Mouse (Mus musculus) olfactory bulb, adult 2 months (tissue): ENCODE data around the gene Etaa1.

ENCODE experiments used
- CTCF ChIP-seq: fragments of 200-500 bp; IDR thresholded peaks from 2 replicates; pipeline ENCODE4 v1.5.1; 2012; ENCODE audit warnings: low read depth, mild to moderate bottlenecking, low read length, moderate library complexity; ENCODE audit not compliant: insufficient read depth
- POLR2A ChIP-seq: fragments of 200-500 bp; IDR thresholded peaks from 2 replicates; pipeline ENCODE4 v1.6.1; 2012; ENCODE audit warnings: mild to moderate bottlenecking, low read depth, low read length, moderate library complexity; ENCODE audit not compliant: insufficient read depth

GRCm38 (mm10) chr11:17994151-17994550, 40.5 kb upstream of the Etaa1 start:
- no peak for TF ChIP-seq POLR2A
- TF ChIP-seq CTCF, result no peak
